Mouse (Mus musculus) kidney, embryonic 16.5 days (tissue): Measurements from ENCODE around the gene 2010005H15Rik. TPM values are rescaled to one million over a fixed set of nuclear protein-coding genes. Genes with fewer than 3 reads are reported as not detected.
"Not testable (repeated sequence)": the region's sequence is repeated elsewhere in the genome, so short reads cannot be mapped to it uniquely, and the experiment has no call there.

ENCODE experiments used
- ATAC-seq: fragments of 200-750 bp; cut with Nextera tagmentation; 2 replicates; pipeline ENCODE4 v1.8.0; 2017; ENCODE audit warnings: moderate TSS enrichment; ENCODE audit not compliant: low FRiP score, low TSS enrichment
- H3K27ac ChIP-seq: fragments of 300-500 bp; sonication (generic); 2 replicates; pipeline ENCODE4 v1.5.1; 2014; ENCODE audit warnings: low read length
- H3K27me3 ChIP-seq: fragments of 300-500 bp; sonication (generic); 2 replicates; pipeline ENCODE4 v1.6.1; 2014; ENCODE audit warnings: low read length, control low read depth, mixed read lengths; ENCODE audit not compliant: insufficient read depth
- H3K36me3 ChIP-seq: fragments of 300-500 bp; sonication (generic); 2 replicates; pipeline ENCODE4 v1.6.1; 2014; ENCODE audit warnings: low read length, control low read depth, mixed read lengths; ENCODE audit not compliant: insufficient read depth
- H3K4me1 ChIP-seq: fragments of 300-500 bp; sonication (generic); 2 replicates; pipeline ENCODE4 v1.6.1; 2014; ENCODE audit warnings: low read length, control low read depth, mixed read lengths; ENCODE audit not compliant: insufficient read depth
- H3K4me2 ChIP-seq: fragments of 300-500 bp; sonication (generic); replicated peaks from 2 replicates; pipeline ENCODE4 v1.6.1; 2014; ENCODE audit warnings: low read depth, low read length
- H3K4me3 ChIP-seq: fragments of 300-500 bp; sonication (generic); 2 replicates; pipeline ENCODE4 v1.5.1; 2014; ENCODE audit warnings: mild to moderate bottlenecking, low read length
- H3K9ac ChIP-seq: fragments of 300-500 bp; sonication (generic); replicated peaks from 2 replicates; pipeline ENCODE4 v1.6.1; 2014; ENCODE audit warnings: low read length
- H3K9me3 ChIP-seq: fragments of 300-500 bp; sonication (generic); 2 replicates; pipeline ENCODE4 v1.6.1; 2016; ENCODE audit warnings: low read length, control low read depth
- WGBS: fragments of 180-500 bp; shearing (Covaris S2); extraction: QIAGEN DNeasy Blood & Tissue Kit; methylation state at CpG from one replicate; pipeline ENCODE4 v1.1.7; 2014; 5-methylcytosine and 5-hydroxymethylcytosine counted together
- polyA plus RNA-seq: library from polyadenylated mRNA; unstranded; fragments of >200 nt; fragmentation: Nextera tagmentation; extraction: Ambion mirVana; gene quantifications from 2 replicates; pipeline ENCODE4 v1.2.1, GENCODE M21; 2015

The 2010005H15Rik gene
- not detected in 2 replicates for polyA plus RNA-seq

DNA sequence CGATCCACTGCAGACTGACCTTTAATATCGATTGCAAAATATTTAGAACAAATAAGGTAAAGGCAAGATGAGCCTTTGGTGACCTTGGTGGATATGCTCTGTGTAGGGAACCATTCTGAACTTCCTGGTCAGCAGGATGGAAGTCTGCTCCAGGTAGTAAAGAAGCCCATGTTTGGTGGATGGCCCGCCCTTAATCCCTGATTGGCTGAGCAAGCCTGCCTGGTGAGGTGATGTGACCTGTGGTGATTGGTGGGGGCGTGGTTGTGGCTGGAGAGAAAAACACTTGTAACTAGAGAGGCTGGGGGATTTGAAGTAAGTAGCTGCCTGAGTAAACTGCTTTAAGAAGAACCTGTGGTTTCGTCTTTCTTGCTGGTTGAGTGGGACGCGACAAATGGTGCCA, at the start of gene 2010005H15Rik:
TSS of gene 2010005H15Rik (plus strand) at position 301 of the 400 bp plus-strand sequence.
- 90% methylated on average over 6 of the region's 7 CpGs for WGBS
- not testable (repeated sequence) for H3K9me3 ChIP-seq, H3K27ac ChIP-seq

DNA sequence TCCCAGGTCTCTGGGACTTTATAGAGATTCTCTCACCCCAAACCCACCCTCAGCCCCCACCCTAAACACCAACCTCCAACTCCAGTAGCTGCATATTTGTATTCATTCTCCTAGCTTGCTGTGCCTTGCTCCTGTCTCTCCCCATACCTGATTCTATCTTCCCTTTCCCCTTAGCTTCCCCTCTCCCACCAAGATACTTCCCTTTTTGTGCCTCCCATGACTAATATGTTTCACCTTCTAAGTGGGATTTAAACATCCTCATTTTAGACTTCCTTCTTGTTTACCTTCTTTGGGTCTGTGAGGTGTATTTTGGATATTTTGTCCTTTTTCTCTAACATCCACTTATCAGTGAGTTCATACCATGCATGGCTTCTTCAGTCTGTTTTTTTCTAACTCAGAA, 45.2 kb upstream of the 2010005H15Rik start:
- no peak for ATAC-seq
- no peak overlapping the region for H3K9ac ChIP-seq

More for the DNA sequence above, at the start of gene 2010005H15Rik:
- H3K4me3 ChIP-seq, H3K9ac ChIP-seq, ATAC-seq, H3K4me2 ChIP-seq, H3K4me1 ChIP-seq, H3K27me3 ChIP-seq, H3K36me3 ChIP-seq: not testable (repeated sequence)

DNA sequence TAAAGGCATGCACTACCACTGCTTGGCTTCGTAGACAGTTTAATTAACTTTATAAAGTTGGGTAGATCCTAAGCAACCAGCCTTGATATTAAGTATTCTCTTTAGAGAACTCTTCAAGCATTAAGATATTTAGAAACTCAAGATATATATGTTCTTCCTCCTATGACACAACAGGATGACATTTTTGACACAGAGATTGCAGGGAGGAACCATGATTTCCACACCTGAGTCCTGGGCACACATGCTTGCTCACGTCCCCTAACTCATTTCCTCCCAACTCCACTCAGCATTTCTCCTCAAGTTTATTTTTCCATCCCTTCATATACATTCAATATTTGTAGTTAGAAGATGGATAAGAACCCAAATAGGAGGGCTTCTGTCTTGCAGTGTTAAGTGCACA, 41.4 kb upstream of the 2010005H15Rik start:
- H3K9me3 ChIP-seq, result no peaks in the 10 kb centered on the region; the same call in 1 of the 2 replicates
- H3K9ac ChIP-seq, result no peak overlapping the region
- H3K36me3 ChIP-seq, result no peaks in the 10 kb centered on the region
- H3K27me3 ChIP-seq, result no peaks in the 10 kb centered on the region
- 79% methylated on average over 2 of the region's 2 CpGs for WGBS
- no peak overlapping the region for H3K27ac ChIP-seq
- H3K4me1 ChIP-seq, result no peaks in the 10 kb centered on the region
- no peak overlapping the region for H3K4me3 ChIP-seq
- no peak overlapping the region for H3K4me2 ChIP-seq
- ATAC-seq, result no peak

More for the DNA sequence above, 45.2 kb upstream of the 2010005H15Rik start:
- H3K36me3 ChIP-seq, result no peaks in the 10 kb centered on the region
- no peak overlapping the region for H3K27ac ChIP-seq
- no peaks in the 10 kb centered on the region; the same call in 1 of the 2 replicates for H3K9me3 ChIP-seq
- H3K4me2 ChIP-seq, result no peak overlapping the region
- H3K4me1 ChIP-seq, result no peaks in the 10 kb centered on the region
- H3K27me3 ChIP-seq, result no peaks in the 10 kb centered on the region
- no peak overlapping the region for H3K4me3 ChIP-seq

DNA sequence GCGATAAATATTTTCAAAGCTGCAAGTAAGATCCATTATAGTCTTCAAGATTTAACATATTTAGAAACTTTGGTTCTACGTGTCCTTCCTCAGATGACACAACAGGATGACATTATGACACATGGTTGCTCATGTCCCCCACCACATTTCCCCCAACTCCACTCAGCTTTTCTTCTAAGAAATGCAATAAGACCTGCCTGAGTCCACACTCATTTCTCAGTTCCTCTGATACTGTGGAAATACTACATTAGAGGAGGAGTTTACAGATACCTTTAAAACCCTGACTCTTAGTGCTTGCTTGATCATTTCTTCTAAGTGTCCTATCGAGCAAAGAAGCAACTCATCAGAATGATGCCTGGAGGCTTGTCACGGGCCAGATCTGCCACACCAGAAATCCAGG, 37.4 kb upstream of the 2010005H15Rik start, which contains the start of gene Gm5483:
TSS of gene Gm5483 (plus strand) at position 301 of the 400 bp plus-strand sequence.
- not testable (repeated sequence) for H3K9me3 ChIP-seq, H3K4me1 ChIP-seq, H3K9ac ChIP-seq, H3K36me3 ChIP-seq, H3K4me2 ChIP-seq, H3K27ac ChIP-seq, H3K4me3 ChIP-seq, ATAC-seq, H3K27me3 ChIP-seq
- 85% methylated on average over 4 of the region's 4 CpGs for WGBS

DNA sequence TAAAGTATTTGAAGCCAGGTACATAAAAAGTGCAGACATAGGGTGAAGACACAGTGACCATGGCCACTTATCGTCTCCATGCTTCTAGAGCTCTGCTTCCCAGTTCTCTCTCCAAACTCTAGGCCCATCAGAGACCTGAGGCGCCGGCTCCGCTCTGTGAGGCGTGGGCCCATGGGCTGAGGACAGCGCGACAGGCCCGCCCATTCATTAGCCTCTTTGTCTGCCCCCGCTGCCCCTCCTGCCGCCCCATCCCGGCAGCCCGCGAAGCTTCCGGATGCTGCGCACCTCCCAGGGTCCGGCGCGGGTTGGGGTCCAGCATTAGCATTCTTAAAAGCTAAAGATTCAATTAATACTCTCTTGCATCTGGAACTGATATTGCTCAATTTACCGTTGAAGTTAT, 22.0 kb upstream of the 2010005H15Rik start:
- H3K4me2 ChIP-seq, result no peak overlapping the region
- ATAC-seq, result no peak
- WGBS, result 45% methylated on average over 19 of the region's 19 CpGs

DNA sequence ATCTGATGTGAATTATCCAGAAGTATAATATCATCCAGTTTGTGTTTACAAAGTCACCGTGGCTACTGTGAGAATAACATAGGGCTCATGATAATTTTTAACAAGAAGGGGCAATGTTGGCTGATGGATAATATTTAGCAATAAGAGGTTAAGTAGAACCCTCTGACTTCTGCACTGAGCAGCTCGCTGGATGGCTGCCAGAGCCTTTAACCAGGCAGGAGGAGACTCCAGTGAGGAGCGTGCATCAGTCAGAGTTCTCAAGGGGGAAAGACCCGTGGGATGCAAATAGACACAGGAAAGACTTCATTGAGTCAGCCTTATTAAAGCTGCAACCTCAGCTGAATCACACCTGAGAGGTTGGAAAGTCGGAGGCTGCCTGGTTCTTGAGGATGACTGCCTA, 17.4 kb upstream of the 2010005H15Rik start:
- H3K4me1 ChIP-seq, result no peaks in the 10 kb centered on the region
- H3K36me3 ChIP-seq, result no peaks in the 10 kb centered on the region
- WGBS, result 70% methylated on average over 5 of the region's 5 CpGs
- no peak overlapping the region for H3K27ac ChIP-seq
- H3K4me2 ChIP-seq, result no peak overlapping the region
- no peak for ATAC-seq
- H3K4me3 ChIP-seq, result no peak overlapping the region
- no peak overlapping the region for H3K9ac ChIP-seq
- H3K27me3 ChIP-seq, result no peaks in the 10 kb centered on the region
- no peaks in the 10 kb centered on the region for H3K9me3 ChIP-seq

More for the DNA sequence above, 22.0 kb upstream of the 2010005H15Rik start:
- Histone ChIP-seq H3K27ac (no peak overlapping the region), H3K9me3 (no peaks in the 10 kb centered on the region), H3K4me1 (no peaks in the 10 kb centered on the region), H3K4me3 (no peak overlapping the region), H3K27me3 (no peaks in the 10 kb centered on the region), H3K36me3 (no peaks in the 10 kb centered on the region), H3K9ac (no peak overlapping the region)

DNA sequence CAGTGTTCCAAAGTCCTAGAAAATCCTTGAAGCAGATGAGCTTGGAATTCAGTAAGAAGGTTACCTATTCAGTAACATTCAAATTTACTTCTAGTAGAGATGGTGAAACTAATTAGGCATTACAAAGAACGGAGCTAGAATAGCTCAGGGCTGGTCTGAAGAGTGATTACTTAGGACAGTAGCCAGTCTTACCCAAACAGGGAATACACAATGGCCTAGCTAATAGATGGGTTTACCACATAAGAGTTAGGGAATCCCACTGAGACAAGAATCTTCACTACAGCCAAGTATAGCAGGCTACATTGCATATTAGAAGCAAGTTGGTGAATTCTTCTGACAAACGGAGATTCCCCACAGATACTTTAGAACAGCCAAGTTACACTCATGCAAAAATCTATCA, 15.6 kb upstream of the 2010005H15Rik start:
- not testable (repeated sequence) for H3K36me3 ChIP-seq, ATAC-seq, H3K9ac ChIP-seq, H3K4me1 ChIP-seq, H3K4me2 ChIP-seq, H3K9me3 ChIP-seq, H3K27me3 ChIP-seq, H3K27ac ChIP-seq, H3K4me3 ChIP-seq
- 43% methylated on average over 2 of the region's 2 CpGs for WGBS

DNA sequence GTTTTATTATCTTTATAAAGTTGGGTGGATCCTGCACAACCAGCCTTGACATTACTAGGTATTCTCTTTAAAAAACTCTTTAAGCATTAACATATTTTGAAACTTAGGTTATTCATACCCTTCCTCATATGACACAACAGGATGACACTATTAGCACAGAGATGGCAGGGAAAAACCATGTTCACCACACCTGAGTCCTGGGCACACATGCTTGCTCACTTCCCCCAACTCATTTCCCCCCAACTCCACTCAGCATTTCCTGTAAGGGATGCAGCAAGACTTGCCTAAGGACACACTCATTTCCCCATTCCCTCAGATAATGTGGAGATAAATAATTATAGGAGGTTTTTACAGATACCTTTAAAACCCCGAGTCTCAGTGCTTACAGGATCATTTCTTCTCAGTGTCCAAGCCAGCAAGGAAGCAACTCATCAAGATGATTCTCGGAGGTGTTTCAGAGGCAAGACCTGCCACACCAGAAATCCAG, 11.3 kb upstream of the 2010005H15Rik start, which contains the start of gene Gm5416:
TSS of gene Gm5416 (plus strand) at position 437 of the 487 bp plus-strand sequence.
- no peaks in the 10 kb centered on the region for H3K27me3 ChIP-seq
- H3K4me3 ChIP-seq, result no peak within 1 kb of the TSS
- no peak within 1 kb of the TSS for H3K27ac ChIP-seq
- H3K36me3 ChIP-seq, result no peaks in the 10 kb centered on the region
- no peaks in the 10 kb centered on the region for H3K9me3 ChIP-seq
- no peak within 1 kb of the TSS for H3K4me2 ChIP-seq
- no peaks in the 10 kb centered on the region for H3K4me1 ChIP-seq
- H3K9ac ChIP-seq, result no peak within 1 kb of the TSS
- no peak for ATAC-seq
- WGBS, result 75% methylated on average over 2 of the region's 2 CpGs

DNA sequence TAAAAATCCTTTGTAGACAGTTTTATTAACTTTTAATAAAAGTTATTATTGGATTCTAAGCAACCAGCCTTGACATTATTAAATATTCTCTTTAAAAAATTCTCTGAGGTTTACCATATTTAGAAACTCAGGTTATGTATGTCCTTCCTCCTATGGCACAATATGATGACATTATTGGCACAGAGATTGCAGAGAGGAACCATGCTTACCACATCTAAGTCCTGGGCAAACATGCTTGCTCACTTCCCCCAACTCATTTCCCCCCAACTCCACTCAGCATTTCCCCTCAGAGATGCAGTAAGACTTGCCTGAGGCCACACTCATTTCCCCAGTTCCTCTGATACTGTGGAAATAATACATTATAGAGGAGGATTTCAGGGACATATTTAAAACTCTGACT, 39.3 kb downstream of the 2010005H15Rik start:
- not testable (repeated sequence) for H3K9me3 ChIP-seq, H3K4me1 ChIP-seq, H3K4me2 ChIP-seq, H3K4me3 ChIP-seq, H3K36me3 ChIP-seq, ATAC-seq, H3K9ac ChIP-seq, H3K27ac ChIP-seq, H3K27me3 ChIP-seq

DNA sequence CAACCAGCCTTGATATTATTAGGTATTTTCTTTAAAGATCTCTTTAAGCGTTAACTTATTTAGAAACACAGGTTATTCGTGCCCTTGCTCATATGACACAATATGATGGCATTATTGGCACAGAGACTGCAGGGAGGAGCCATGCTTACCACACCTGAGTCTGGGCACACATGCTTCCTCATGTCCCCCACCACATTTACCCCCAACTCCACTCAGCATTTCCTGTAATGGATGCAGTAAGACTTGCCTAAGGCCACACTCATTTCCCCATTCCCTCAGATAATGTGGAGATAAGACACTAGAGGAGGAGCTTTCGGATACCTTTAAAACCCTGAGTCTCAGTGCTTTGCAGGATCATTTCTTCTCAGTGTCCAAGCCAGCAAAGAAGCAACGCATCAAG, 55.5 kb downstream of the 2010005H15Rik start, which contains the start of gene Stfa1:
TSS of gene Stfa1 (plus strand) at position 156 of the 400 bp plus-strand sequence.
- H3K9ac ChIP-seq, H3K9me3 ChIP-seq, H3K4me2 ChIP-seq, H3K27ac ChIP-seq, H3K4me3 ChIP-seq, H3K36me3 ChIP-seq, H3K27me3 ChIP-seq, ATAC-seq, H3K4me1 ChIP-seq: not testable (repeated sequence)
- 83% methylated on average over 4 of the region's 4 CpGs for WGBS
